Mouse (Mus musculus): ENCODE measurements around the gene Lamtor5.

Gene Lamtor5

GRCm38 (mm10) chr3:107278479-107279269, at the start of gene Lamtor5:
TSS of gene Lamtor5 (plus strand) at chr3:107278858.
- DNase-seq = peak; percentile 93

- no peak for DNase-seq
These were observed 49.4 kb upstream of the Lamtor5 start for GRCm38 (mm10) chr3:107229221-107229620.

- no peak for DNase-seq
These were observed 48.8 kb upstream of the Lamtor5 start for GRCm38 (mm10) chr3:107229822-107230221.

GRCm38 (mm10) chr3:107230527-107230926, 48.1 kb upstream of the Lamtor5 start, which contains the start of gene A630076J17Rik:
TSS of gene A630076J17Rik (plus strand) at chr3:107230614.
- DNase-seq = no peak

- DNase-seq = no peak
These were observed 47.5 kb upstream of the Lamtor5 start for GRCm38 (mm10) chr3:107231202-107231601.

- DNase-seq = peak; percentile 76
These were observed 45.3 kb upstream of the Lamtor5 start for GRCm38 (mm10) chr3:107233351-107233813.

- DNase-seq = no peak
These were observed 44.7 kb upstream of the Lamtor5 start for GRCm38 (mm10) chr3:107233945-107234344.

GRCm38 (mm10) chr3:107238051-107238450, 40.6 kb upstream of the Lamtor5 start:
- no peak for DNase-seq

- no peak for DNase-seq
These were observed 40.1 kb upstream of the Lamtor5 start for GRCm38 (mm10) chr3:107238471-107238980.

- DNase-seq = no peak
These were observed 39.1 kb upstream of the Lamtor5 start, which contains the start of gene Prok1 for GRCm38 (mm10) chr3:107239607-107240006. TSS of gene Prok1 (minus strand) at chr3:107239707.

- no peak for DNase-seq
These were observed 37.1 kb upstream of the Lamtor5 start for GRCm38 (mm10) chr3:107241389-107242094.

- no peak for DNase-seq
These were observed 31.8 kb upstream of the Lamtor5 start for GRCm38 (mm10) chr3:107246876-107247275.

- no peak for DNase-seq
These were observed 29.6 kb upstream of the Lamtor5 start for GRCm38 (mm10) chr3:107249042-107249441.

GRCm38 (mm10) chr3:107250320-107250719, 28.3 kb upstream of the Lamtor5 start:
- no peak for DNase-seq

GRCm38 (mm10) chr3:107252035-107252434, 26.6 kb upstream of the Lamtor5 start:
- no peak for DNase-seq

GRCm38 (mm10) chr3:107253925-107254324, 24.7 kb upstream of the Lamtor5 start:
- DNase-seq = no peak

- no peak for DNase-seq
These were observed 22.7 kb upstream of the Lamtor5 start for GRCm38 (mm10) chr3:107255992-107256391.

- DNase-seq = no peak
These were observed 21.9 kb upstream of the Lamtor5 start for GRCm38 (mm10) chr3:107256724-107257123.

GRCm38 (mm10) chr3:107257924-107258323, 20.7 kb upstream of the Lamtor5 start:
- no peak for DNase-seq

- DNase-seq = no peak
These were observed 17.5 kb upstream of the Lamtor5 start for GRCm38 (mm10) chr3:107260956-107261850.

GRCm38 (mm10) chr3:107261851-107262165, 16.9 kb upstream of the Lamtor5 start:
- DNase-seq = no peak

- DNase-seq = no peak
These were observed 11.8 kb upstream of the Lamtor5 start for GRCm38 (mm10) chr3:107266814-107267345.

Measured in cerebellum, adult 9-10 months (tissue).